Mouse (Mus musculus) lung, adult 2 months (tissue): Measurements from ENCODE around the gene AC134908.4. TPM values are rescaled to one million over a fixed set of nuclear protein-coding genes. Genes with fewer than 3 reads are reported as not detected.
A peak's percentile ranks its signal among the peaks of the same experiment; 100 is the strongest.

Experiments used
- DNase-seq: peaks from one replicate; pipeline ENCODE4 v3.0.0; 2022
- H3K4me1 ChIP-seq: fragments of 200-500 bp; 2 replicates; pipeline ENCODE4 v1.6.1; 2011; ENCODE audit warnings: low read length; ENCODE audit not compliant: control insufficient read depth, insufficient read depth
- H3K4me3 ChIP-seq: fragments of 200-500 bp; replicated peaks from 2 replicates; pipeline ENCODE3; 2011; ENCODE audit warnings: low read depth, mild to moderate bottlenecking, control low read depth, low read length; ENCODE audit errors: extremely low read depth
- CTCF ChIP-seq: fragments of 200-500 bp; IDR thresholded peaks from 2 replicates; pipeline ENCODE4 v1.5.1; 2011; ENCODE audit warnings: mild to moderate bottlenecking, low read length, control low read depth; ENCODE audit not compliant: insufficient read depth
- POLR2A ChIP-seq: fragments of 200-500 bp; IDR thresholded peaks from 2 replicates; pipeline ENCODE4 v1.6.1; 2011; ENCODE audit warnings: low read depth, mild to moderate bottlenecking, control low read depth, low read length, borderline replicate concordance; ENCODE audit errors: extremely low read depth
- WGBS: fragments of 180-500 bp; shearing (Covaris S2); methylation state at CpG from one replicate; pipeline ENCODE4 v1.1.7; 2018; 5-methylcytosine and 5-hydroxymethylcytosine counted together
- polyA plus RNA-seq: library from polyadenylated mRNA; depleted of rRNA; stranded (reverse); fragments of >200 nt; gene quantifications from 2 replicates; pipeline ENCODE4 v1.2.3, GENCODE M21; 2012

The AC134908.4 gene
- polyA plus RNA-seq, 1 experiment = 0.41 TPM

DNA sequence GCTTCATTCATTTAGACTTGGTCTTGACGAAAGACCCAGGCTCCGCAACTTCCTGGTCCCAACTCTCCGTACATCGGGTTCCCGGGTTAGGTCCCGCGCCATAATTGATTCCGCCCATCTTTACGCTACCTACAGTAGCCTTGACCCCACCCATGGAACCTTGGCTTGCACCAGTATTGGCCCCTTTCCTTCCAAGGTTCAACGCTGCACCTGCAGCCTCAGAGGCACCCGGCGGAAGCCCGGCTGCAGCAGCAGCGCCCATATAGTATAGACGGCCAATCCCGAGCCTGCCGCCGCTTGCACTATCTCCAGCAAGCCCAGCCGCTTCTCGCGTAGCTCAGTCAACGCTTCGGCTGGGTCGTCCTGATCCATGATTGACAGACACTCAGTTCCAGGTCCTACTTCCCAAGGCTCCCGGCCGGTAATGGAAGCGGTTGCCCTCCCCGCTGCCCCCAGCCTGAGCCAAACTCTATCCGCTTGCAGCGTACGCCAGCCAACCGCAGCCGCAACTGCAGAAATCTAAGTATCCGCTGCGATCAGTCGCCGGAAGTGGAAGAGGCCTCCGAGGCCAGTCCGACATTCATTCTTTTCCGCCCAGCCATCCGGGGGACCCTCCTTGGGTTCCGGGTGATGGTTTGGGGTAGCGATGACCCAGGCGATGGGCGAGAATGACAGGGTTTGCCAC is 3.5 kb downstream of the AC134908.4 start:
- TF ChIP-seq POLR2A (peak; percentile 73; the same call in 1 of the 2 replicates), CTCF (no peak)
- H3K4me1 ChIP-seq = peaks cover 11% of the 10 kb centered on the region
- DNase-seq = peak; percentile 87
- H3K4me3 ChIP-seq = peak overlapping the region; percentile 62
- under 1% methylated on average over 45 of the region's 45 CpGs for WGBS

DNA sequence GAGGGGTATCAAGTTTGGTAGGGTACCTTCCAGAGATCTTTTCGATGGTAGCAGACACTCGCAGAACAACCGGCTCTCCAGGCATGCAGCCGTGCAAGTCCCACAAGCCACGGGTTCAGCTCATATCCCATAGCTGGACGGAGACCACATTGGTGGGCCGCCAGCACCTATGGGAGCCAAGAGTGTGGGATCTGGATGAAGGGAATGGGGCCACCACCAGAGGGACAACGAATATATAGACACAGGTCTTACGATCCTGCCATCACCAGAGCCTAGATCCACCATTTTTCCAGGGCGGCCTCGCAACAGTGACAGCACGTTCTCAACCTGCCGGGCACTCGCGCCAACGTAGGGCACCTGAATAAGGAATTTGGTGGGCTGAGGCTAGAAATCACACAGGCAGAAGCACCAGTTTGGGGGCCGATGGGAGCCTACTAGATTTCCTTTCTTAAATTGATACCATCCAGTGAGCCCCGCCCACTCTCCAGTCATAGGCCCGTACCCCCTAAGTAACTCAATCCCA is 4.1 kb downstream of the AC134908.4 start:
- peak overlapping the region; percentile 62 for H3K4me3 ChIP-seq
- peaks cover 10% of the 10 kb centered on the region for H3K4me1 ChIP-seq
- TF ChIP-seq CTCF (no peak), POLR2A (peak; percentile 5; the same call in 1 of the 2 replicates)
- 22% methylated on average over 19 of the region's 19 CpGs for WGBS
- no peak for DNase-seq

DNA sequence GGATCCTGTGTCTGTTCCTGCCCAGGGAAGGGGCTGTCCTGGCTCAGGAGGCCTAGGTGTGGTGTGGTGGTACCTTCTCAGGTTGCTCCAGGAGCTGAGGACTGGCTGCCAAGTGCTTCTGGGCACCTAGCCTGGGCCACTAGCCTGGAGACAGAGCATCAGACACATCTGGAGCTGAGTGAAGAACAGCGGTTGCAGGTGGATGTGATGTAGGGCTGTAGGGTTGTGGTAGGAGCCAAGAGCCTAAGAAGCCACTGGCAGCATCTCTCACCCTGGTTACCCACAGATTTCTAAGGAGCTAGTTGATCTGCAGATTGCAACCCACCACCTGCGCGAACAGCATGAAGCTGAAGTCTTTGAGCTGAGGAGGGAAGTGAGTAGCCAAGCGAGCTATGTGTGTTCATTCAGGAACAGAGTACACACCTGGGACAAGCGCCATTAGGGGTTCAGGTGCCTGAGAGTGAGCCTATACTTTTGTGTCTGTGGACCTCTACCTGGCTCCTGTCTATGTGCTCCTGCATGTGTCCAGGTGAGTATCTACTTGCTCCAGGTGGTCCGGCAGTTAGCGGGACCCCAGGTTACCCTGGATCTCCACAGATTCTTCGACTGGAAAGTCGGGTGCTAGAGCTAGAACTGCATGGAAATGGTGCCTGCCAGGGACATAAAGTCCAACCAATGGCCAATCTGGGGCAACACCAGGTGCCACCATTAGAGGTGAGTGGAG is 8.5 kb downstream of the AC134908.4 start:
- no peak for DNase-seq
- WGBS = 88% methylated on average over 9 of the region's 9 CpGs
- peaks cover 8% of the 10 kb centered on the region; the same call in 1 of the 2 replicates for H3K4me1 ChIP-seq
- no peak for TF ChIP-seq POLR2A
- TF ChIP-seq CTCF = no peak
- H3K4me3 ChIP-seq = no peak overlapping the region

DNA sequence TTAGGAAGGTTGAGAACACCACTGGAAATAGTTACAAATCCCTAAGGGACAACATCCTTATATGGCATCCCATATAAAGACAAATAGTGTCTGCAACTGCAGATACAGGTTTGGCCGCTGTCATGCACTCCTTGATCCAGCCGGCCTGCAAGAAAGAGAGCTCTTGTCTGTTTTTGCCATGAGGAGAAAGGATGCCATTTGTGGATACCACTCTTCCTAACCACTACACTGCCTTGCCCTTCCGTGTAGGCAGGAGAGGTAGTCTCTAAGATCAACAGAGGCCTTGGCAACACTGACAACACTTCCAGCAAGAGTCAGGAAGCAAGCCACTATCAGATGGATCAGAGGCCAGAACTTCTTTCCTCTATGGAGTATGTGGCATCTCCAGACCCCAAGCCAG is 9.2 kb downstream of the AC134908.4 start, which contains the start of gene Ccdc78:
Gene Ccdc78, plus strand, starts transcription at position 301 of the 400 bp plus-strand sequence.
- TF ChIP-seq POLR2A = no peak
- no peak for TF ChIP-seq CTCF
- 63% methylated on average over 3 of the region's 3 CpGs for WGBS
- peaks cover 6% of the 10 kb centered on the region; the same call in 1 of the 2 replicates for H3K4me1 ChIP-seq

GRCm38 (mm10) chr17:25785281-25785745 is 10.1 kb downstream of the AC134908.4 start, which contains the start of gene Haghl:
Haghl (minus strand) TSS chr17:25785673.
- under 1% methylated on average over 23 of the region's 23 CpGs for WGBS
- Histone ChIP-seq H3K4me3 (peak within 1 kb of the TSS; percentile 70), H3K4me1 (0 out of 2 replicates have a peak, but pooled peaks cover 5% of the 10 kb centered on the region)
- peak; percentile 85; the same call in 1 of the 2 replicates for TF ChIP-seq POLR2A
- no peak for TF ChIP-seq CTCF
- DNase-seq = peak; percentile 95

More for the DNA sequence above, 9.2 kb downstream of the AC134908.4 start, which contains the start of gene Ccdc78:
- no peak for DNase-seq
- H3K4me3 ChIP-seq = peak within 1 kb of the TSS; percentile 70

DNA sequence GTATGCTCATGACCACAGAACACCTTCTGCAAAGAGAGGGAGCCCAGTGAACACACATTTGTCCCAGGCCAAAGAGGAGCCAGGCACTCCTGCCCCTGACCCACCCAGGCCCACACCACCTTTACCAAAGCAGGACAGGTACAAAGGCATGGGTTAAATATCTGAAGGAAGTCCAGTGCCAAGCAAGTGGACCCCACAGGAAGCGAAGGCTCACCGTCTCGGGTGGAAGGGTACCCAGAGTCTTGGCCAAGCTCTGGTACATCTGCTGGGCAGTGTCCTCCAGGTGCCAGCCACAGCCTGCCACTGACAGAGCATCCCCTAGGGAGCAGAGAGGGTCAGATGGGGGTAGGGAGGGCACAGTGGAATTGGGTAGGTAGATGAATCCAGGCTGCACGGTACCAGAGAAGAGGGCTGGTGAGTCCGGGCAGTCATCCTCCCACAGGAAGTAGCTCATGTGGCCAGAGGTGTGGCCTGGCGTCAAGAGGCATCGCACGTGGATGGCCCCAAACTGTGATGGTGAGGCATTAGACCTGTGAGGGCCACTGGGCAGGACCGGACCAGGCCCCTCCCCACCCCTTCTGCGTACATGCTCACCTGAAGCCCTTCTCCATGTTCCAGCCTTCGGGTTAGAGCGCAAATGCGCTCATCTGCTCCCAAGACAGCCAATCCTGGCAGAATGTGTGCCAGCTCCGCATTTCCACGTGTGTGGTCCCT is 11.4 kb downstream of the AC134908.4 start:
- 62% methylated on average over 15 of the region's 15 CpGs for WGBS
- TF ChIP-seq CTCF (no peak), POLR2A (no peak)
- no peak for DNase-seq
- H3K4me3 ChIP-seq = no peak overlapping the region
- 0 out of 2 replicates have a peak, but pooled peaks cover 5% of the 10 kb centered on the region for H3K4me1 ChIP-seq

DNA sequence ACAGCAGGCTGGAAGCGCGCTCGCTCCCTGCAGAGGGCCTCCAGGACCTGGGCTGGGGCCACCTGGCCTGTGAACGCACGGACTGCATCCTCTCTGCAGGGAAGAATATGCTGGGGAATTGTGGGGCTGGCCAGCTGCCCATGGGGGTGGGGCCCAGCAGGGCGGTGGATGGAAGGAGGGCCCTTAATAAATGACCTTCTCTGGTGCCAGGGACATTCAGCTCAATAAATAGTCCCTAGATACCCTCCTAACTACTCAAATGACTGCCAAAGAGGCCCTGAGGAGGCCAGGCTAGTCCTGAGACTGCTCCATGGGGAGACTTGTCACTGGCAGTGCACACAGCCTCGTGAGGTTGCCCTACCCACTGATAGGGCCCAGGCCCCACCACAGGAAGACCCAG is 12.4 kb downstream of the AC134908.4 start:
- Histone ChIP-seq H3K4me3 (no peak overlapping the region), H3K4me1 (0 out of 2 replicates have a peak, but pooled peaks cover 5% of the 10 kb centered on the region)
- TF ChIP-seq CTCF (no peak), POLR2A (no peak)
- DNase-seq = no peak
- WGBS = 63% methylated on average over 7 of the region's 7 CpGs

- WGBS = 74% methylated on average over 6 of the region's 6 CpGs
- no peak for TF ChIP-seq CTCF
- TF ChIP-seq POLR2A = no peak
- Histone ChIP-seq H3K4me1 (0 out of 2 replicates have a peak, but pooled peaks cover 5% of the 10 kb centered on the region), H3K4me3 (no peak overlapping the region)
- no peak for DNase-seq
Measured at GRCm38 (mm10) chr17:25781339-25781738, 14.1 kb downstream of the AC134908.4 start.

DNA sequence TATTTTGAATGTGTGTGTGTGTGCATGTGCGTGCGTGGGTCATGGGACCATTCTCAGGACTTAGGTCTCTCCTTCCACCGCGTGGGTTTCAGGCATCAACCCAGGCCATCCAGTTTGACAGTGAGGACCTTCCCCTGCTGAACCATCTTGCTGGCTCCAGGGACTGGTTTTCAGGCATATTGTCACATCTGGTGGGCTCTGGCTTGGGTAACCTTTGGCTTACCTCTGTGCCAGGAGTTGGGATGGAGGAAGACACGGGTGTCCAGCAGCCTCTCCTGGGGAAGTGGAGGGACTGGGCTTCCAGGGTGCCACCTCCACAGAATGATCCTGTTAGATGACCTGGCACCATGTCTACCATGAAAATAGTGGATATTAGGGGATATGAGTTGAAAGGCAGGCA is 17.5 kb downstream of the AC134908.4 start:
- peaks cover 4% of the 10 kb centered on the region; the same call in 1 of the 2 replicates for H3K4me1 ChIP-seq
- TF ChIP-seq CTCF = no peak
- no peak for TF ChIP-seq POLR2A
- 88% methylated on average over 5 of the region's 5 CpGs for WGBS
- no peak for DNase-seq
- no peak overlapping the region for H3K4me3 ChIP-seq
